Mouse (Mus musculus) cortical plate, adult 2 months (tissue): ENCODE data around the gene Glo1.

Experiments used
- CTCF ChIP-seq: fragments of 200-500 bp; IDR thresholded peaks from 2 replicates; pipeline ENCODE4 v1.5.1; 2011; ENCODE audit warnings: mild to moderate bottlenecking, control low read depth, low read length; ENCODE audit not compliant: insufficient read depth; ENCODE audit errors: extremely low read depth
- POLR2A ChIP-seq: fragments of 200-500 bp; IDR thresholded peaks from 2 replicates; pipeline ENCODE4 v1.6.1; 2011; ENCODE audit warnings: mild to moderate bottlenecking, low read length, control low read depth; ENCODE audit not compliant: insufficient read depth; ENCODE audit errors: extremely low read depth

DNA sequence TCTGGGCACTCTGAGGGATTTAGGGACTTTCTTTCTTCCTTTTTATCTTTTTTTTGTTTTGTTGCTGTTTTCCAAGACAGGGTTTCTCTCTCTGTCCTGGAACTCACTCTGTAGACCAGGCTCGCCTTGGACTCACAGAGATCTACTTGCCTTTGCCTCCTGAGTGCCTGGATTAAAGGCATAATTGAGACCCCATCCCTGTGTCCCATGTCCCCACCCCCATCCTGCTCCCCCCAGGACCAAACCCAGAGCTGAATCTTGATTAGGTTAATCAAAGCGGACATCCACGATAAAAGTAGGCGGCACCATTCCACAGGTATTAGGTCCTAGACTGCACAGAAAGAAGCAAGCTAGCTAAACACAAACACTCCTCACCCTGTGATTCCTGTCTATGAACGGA lies 21.7 kb downstream of the Glo1 start:
- TF ChIP-seq CTCF (no peak), POLR2A (no peak)
